Comparison of ENCODE assay signal across 16 mouse cellular contexts in the genomic region with DNA sequence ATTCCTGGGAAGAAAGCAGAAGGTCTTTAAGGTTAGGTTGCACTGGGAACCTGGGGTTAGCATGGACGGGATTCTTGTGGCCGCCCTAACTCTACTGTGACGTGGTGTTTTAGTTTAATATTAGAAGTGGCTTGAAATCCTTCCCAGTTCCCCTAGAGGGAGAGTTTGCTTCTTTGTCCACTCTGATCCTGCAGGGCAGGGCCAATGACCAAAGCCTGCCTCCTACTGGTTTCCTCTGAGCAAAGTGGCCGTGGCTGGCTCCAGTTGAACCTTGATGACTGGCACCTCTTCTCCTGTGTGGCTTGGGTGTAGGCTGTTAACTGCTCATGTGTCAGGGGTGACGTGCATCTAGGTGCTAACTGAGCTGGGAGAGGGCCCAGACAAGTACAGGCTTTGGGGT. TPM values are rescaled to one million over a fixed set of nuclear protein-coding genes. Genes with fewer than 3 reads are reported as not detected.
DNase-seq lines count a peak whose midpoint lies in the region; ATAC-seq and TF ChIP-seq lines count a peak whose summit lies in the region.
"Had no signal": no experiment of that assay in that cellular context is flagged by ENCODE, and none has a peak within 500 bp of the region (broad histone marks: within the 10 kb centered on the region; RNA-seq: fewer than 3 reads in every experiment).

No protein-coding gene starts in this region.

- intact Hi-C loops in heart, adult 2 months (cut with DNase I): loop anchor here (5.0 kb wide), 1 partner anchor 34 kb away; a partner anchor contains a TSS

- peaks cover 1% of the 10 kb centered on the region; the same call in 1 of the 2 replicates for H3K4me1 ChIP-seq in heart, adult 2 months (ENCODE audit: control insufficient read depth, insufficient read depth, low read length)
- no peaks in the 10 kb centered on the region for H3K4me1 ChIP-seq in liver, adult 2 months (ENCODE audit: control insufficient read depth, insufficient read depth, low read length)
- H3K4me1 ChIP-seq in liver, embryonic 12.5 days: peaks cover 2% of the 10 kb centered on the region; the same call in 1 of the 2 replicates
- H3K4me1 ChIP-seq in ES-Bruce4 (ENCODE audit: control insufficient read depth, insufficient read depth, low read length): peaks cover 1% of the 10 kb centered on the region
- no peaks in the 10 kb centered on the region for H3K4me1 ChIP-seq in forebrain, embryonic 11.5 days (replicated peaks; ENCODE audit: control insufficient read depth, insufficient read depth, low read length)
- H3K4me1 ChIP-seq: embryonic facial prominence, embryonic 15.5 days; lung, embryonic 15.5 days; stomach, embryonic 15.5 days had no signal

- H3K27ac ChIP-seq in heart, adult 2 months: no peak overlapping the region
- H3K27ac ChIP-seq in liver, adult 2 months (replicated peaks; ENCODE audit: insufficient read depth, low read depth, low read length): no peak overlapping the region
- no peak overlapping the region for H3K27ac ChIP-seq in liver, embryonic 12.5 days
- no peak overlapping the region for H3K27ac ChIP-seq in ES-Bruce4 (ENCODE audit: insufficient read depth, low read length)
- no peak overlapping the region for H3K27ac ChIP-seq in forebrain, embryonic 11.5 days (ENCODE audit: low read depth, low read length)
- H3K27ac ChIP-seq: embryonic facial prominence, embryonic 15.5 days; lung, embryonic 15.5 days; stomach, embryonic 15.5 days had no signal

- peak; percentile 66 for TF ChIP-seq CTCF in heart, adult 2 months (IDR thresholded peaks at IDR 0.05)
- peak; percentile 63 for TF ChIP-seq CTCF in liver, adult 2 months (IDR thresholded peaks at IDR 0.05; ENCODE audit: low read depth, low read length)
- TF ChIP-seq CTCF in ES-Bruce4 (IDR thresholded peaks at IDR 0.05; ENCODE audit: low read depth, low read length): peak; percentile 37

- TF ChIP-seq POLR2A in heart, adult 2 months (IDR thresholded peaks at IDR 0.05; ENCODE audit: insufficient read depth, low read depth, low read length): no peak
- TF ChIP-seq POLR2A in liver, adult 2 months (IDR thresholded peaks at IDR 0.05; ENCODE audit: extremely low read depth, insufficient read depth, low read length): no peak
- no peak for TF ChIP-seq POLR2A in ES-Bruce4 (IDR thresholded peaks at IDR 0.05; ENCODE audit: insufficient read depth, low read length)

- H3K27me3 ChIP-seq in heart, adult 2 months (ENCODE audit: control insufficient read depth, insufficient read depth, low read length): no peaks in the 10 kb centered on the region
- H3K27me3 ChIP-seq in liver, adult 2 months (ENCODE audit: control insufficient read depth, insufficient read depth, low read length): no peaks in the 10 kb centered on the region
- no peaks in the 10 kb centered on the region for H3K27me3 ChIP-seq in liver, embryonic 12.5 days (replicated peaks)
- no peaks in the 10 kb centered on the region for H3K27me3 ChIP-seq in ES-Bruce4 (ENCODE audit: control insufficient read depth, insufficient read depth, low read length, poor library complexity, severe bottlenecking)
- no peaks in the 10 kb centered on the region for H3K27me3 ChIP-seq in forebrain, embryonic 11.5 days (ENCODE audit: control insufficient read depth, insufficient read depth, low read length)
- H3K27me3 ChIP-seq: embryonic facial prominence, embryonic 15.5 days; lung, embryonic 15.5 days; stomach, embryonic 15.5 days had no signal

- TF ChIP-seq EP300 in heart, adult 2 months (IDR thresholded peaks at IDR 0.05; ENCODE audit: insufficient read depth, low read depth, low read length): no peak
- no peak for TF ChIP-seq EP300 in ES-Bruce4 (IDR thresholded peaks at IDR 0.05; ENCODE audit: insufficient read depth, low read depth, low read length)

- no peaks in the 10 kb centered on the region for H3K9me3 ChIP-seq in liver, embryonic 12.5 days (replicated peaks)
- H3K9me3 ChIP-seq in ES-Bruce4 (replicated peaks; ENCODE audit: control insufficient read depth, insufficient read depth, low read length, poor library complexity, severe bottlenecking): no peaks in the 10 kb centered on the region
- H3K9me3 ChIP-seq in forebrain, embryonic 11.5 days (ENCODE audit: control insufficient read depth, low read length): no peaks in the 10 kb centered on the region
- H3K9me3 ChIP-seq: embryonic facial prominence, embryonic 15.5 days; lung, embryonic 15.5 days; stomach, embryonic 15.5 days had no signal

- no peak for ATAC-seq in liver, embryonic 12.5 days
- no peak for ATAC-seq in forebrain, embryonic 11.5 days (replicated peaks; ENCODE audit: low FRiP score)
- ATAC-seq: CD4-positive, CD25-positive, alpha-beta regulatory T cell, adult 4 months; forebrain, postnatal 0 days; midbrain, embryonic 16.5 days had no signal

- H3K36me3 ChIP-seq in heart, adult 2 months (ENCODE audit: control insufficient read depth, insufficient read depth, low read length): no peaks in the 10 kb centered on the region
- peaks cover 4% of the 10 kb centered on the region for H3K36me3 ChIP-seq in liver, adult 2 months (ENCODE audit: control insufficient read depth, insufficient read depth, low read length)
- H3K36me3 ChIP-seq in liver, embryonic 12.5 days: no peaks in the 10 kb centered on the region
- H3K36me3 ChIP-seq in ES-Bruce4 (ENCODE audit: control insufficient read depth, insufficient read depth, low read length, poor library complexity, severe bottlenecking): peaks cover 17% of the 10 kb centered on the region
- no peaks in the 10 kb centered on the region for H3K36me3 ChIP-seq in forebrain, embryonic 11.5 days (ENCODE audit: control insufficient read depth, insufficient read depth, low read length)
- H3K36me3 ChIP-seq: embryonic facial prominence, embryonic 15.5 days; lung, embryonic 15.5 days; stomach, embryonic 15.5 days had no signal

- 40% methylated on average over 5 of the region's 5 CpGs for WGBS in heart, adult 2 months
- 57% methylated on average over 5 of the region's 5 CpGs for WGBS in liver, adult 2 months
- WGBS in liver, embryonic 12.5 days (ENCODE audit: insufficient replicate concordance): 50% methylated on average over 5 of the region's 5 CpGs
- WGBS in forebrain, embryonic 11.5 days: 62% methylated on average over 5 of the region's 5 CpGs

- H3K4me3 ChIP-seq in heart, adult 2 months: no peak overlapping the region
- H3K4me3 ChIP-seq in liver, adult 2 months (ENCODE audit: insufficient read depth, low read depth, low read length): no peak overlapping the region
- H3K4me3 ChIP-seq in liver, embryonic 12.5 days: no peak overlapping the region
- no peak overlapping the region for H3K4me3 ChIP-seq in ES-Bruce4 (ENCODE audit: low read depth, low read length)
- no peak overlapping the region for H3K4me3 ChIP-seq in forebrain, embryonic 11.5 days (ENCODE audit: low read depth, low read length)
- H3K4me3 ChIP-seq: embryonic facial prominence, embryonic 15.5 days; lung, embryonic 15.5 days; stomach, embryonic 15.5 days had no signal

- H3K9ac ChIP-seq in heart, adult 2 months (ENCODE audit: low read depth, low read length): no peak overlapping the region
- no peak overlapping the region for H3K9ac ChIP-seq in liver, adult 2 months (ENCODE audit: low read depth, low read length)
- no peak overlapping the region for H3K9ac ChIP-seq in liver, embryonic 12.5 days
- H3K9ac ChIP-seq in ES-Bruce4 (ENCODE audit: low read depth, poor library complexity, severe bottlenecking): no peak overlapping the region
- no peak overlapping the region for H3K9ac ChIP-seq in forebrain, embryonic 11.5 days (ENCODE audit: low read length)
- H3K9ac ChIP-seq: embryonic facial prominence, embryonic 15.5 days; forebrain, postnatal 0 days; lung, embryonic 15.5 days; stomach, embryonic 15.5 days had no signal

- DNase-seq in heart, adult 2 months: no peak
- no peak for DNase-seq in heart, adult 9 months (ENCODE audit: low spot score in 2 of 2)
- DNase-seq in liver, adult 2 months (ENCODE audit: extremely low read depth, low read depth, low spot score): peak; percentile 42
- DNase-seq in kidney, postnatal 36 days: peak; percentile 50 to 65
- no peak for DNase-seq in urinary bladder, adult 2 months (ENCODE audit: low spot score)
- DNase-seq in forebrain, embryonic 11.5 days (ENCODE audit: low spot score): no peak
- DNase-seq: cerebellum, adult 9-11 months; forebrain, postnatal 0 days; right cerebral cortex, postnatal 25 days had no signal

- no peak overlapping the region for H3K4me2 ChIP-seq in liver, embryonic 12.5 days
- no peak overlapping the region for H3K4me2 ChIP-seq in forebrain, embryonic 11.5 days (ENCODE audit: low read depth, low read length, severe bottlenecking)
- H3K4me2 ChIP-seq: embryonic facial prominence, embryonic 15.5 days; lung, embryonic 15.5 days; stomach, embryonic 15.5 days had no signal

- H3K79me2 ChIP-seq in heart, adult 2 months (replicated peaks; ENCODE audit: control insufficient read depth, insufficient read depth, low read length): no peaks in the 10 kb centered on the region
- no peaks in the 10 kb centered on the region for H3K79me2 ChIP-seq in liver, adult 2 months (ENCODE audit: control insufficient read depth, insufficient read depth, low read length)

RNA-seq across cellular contexts. Expression of a gene that starts 6.8 kb away (rescaled TPM):
- 100 to 1,000 TPM; 202 to 218 TPM for total RNA-seq in heart, adult 2 months (2021)
- 154 and 242 TPM in 2 replicates for polyA plus RNA-seq in heart, adult 2 months (2012; rRNA removed)
- total RNA-seq in liver, adult 2 months (2014; rRNA removed): 14.7 and 20.6 TPM in 2 replicates
- 27.5 and 29.6 TPM in 2 replicates for polyA plus RNA-seq in liver, adult 2 months (2012; rRNA removed)
- 70.3 and 71.0 TPM in 2 replicates for polyA plus RNA-seq in liver, embryonic 12.5 days (2016; fragmentation: Nextera tagmentation; extraction: Ambion mirVana)
- polyA plus RNA-seq in ES-Bruce4 (2011; ENCODE audit: insufficient read depth, insufficient read length, low read depth, missing spikeins): 69.0 and 81.5 TPM in 2 replicates
- 162 and 173 TPM in 2 replicates for polyA plus RNA-seq in urinary bladder, adult 2 months (2012; rRNA removed)
- 208 and 218 TPM in 2 replicates for polyA plus RNA-seq in forebrain, embryonic 11.5 days (2014; fragmentation: Nextera tagmentation; extraction: Ambion mirVana)

RNA-seq across cellular contexts. Expression of a gene that starts 31.6 kb away (rescaled TPM):
- total RNA-seq in heart, adult 2 months (2021): 10 to 100 TPM; 29.4 to 32.5 TPM
- polyA plus RNA-seq in heart, adult 2 months (2012; rRNA removed): 102 and 105 TPM in 2 replicates
- 9.8 and 13.2 TPM in 2 replicates for total RNA-seq in liver, adult 2 months (2014; rRNA removed)
- 110 and 121 TPM in 2 replicates for polyA plus RNA-seq in liver, adult 2 months (2012; rRNA removed)
- polyA plus RNA-seq in liver, embryonic 12.5 days (2016; fragmentation: Nextera tagmentation; extraction: Ambion mirVana): 19.2 and 19.3 TPM in 2 replicates
- polyA plus RNA-seq in ES-Bruce4 (2011; ENCODE audit: insufficient read depth, insufficient read length, low read depth, missing spikeins): 162 and 174 TPM in 2 replicates
- polyA plus RNA-seq in urinary bladder, adult 2 months (2012; rRNA removed): 142 and 175 TPM in 2 replicates
- 20.3 and 23.6 TPM in 2 replicates for polyA plus RNA-seq in forebrain, embryonic 11.5 days (2014; fragmentation: Nextera tagmentation; extraction: Ambion mirVana)

Comparison
In these comparisons a context has a peak if more than half of its experiments do, and no peak if none do; other contexts are left out.
1. DNase-seq: peak in liver, adult 2 months (single experiment) and kidney, postnatal 36 days (2 of 2); none in heart, adult 2 months (0 of 2), heart, adult 9 months (0 of 2), urinary bladder, adult 2 months (single experiment) and forebrain, embryonic 11.5 days (single experiment).
2. Peak in every context shown above with its lines, with median percentiles within 50 percentile points of each other: CTCF ChIP-seq.